Mouse (Mus musculus) kidney, postnatal 10 days (tissue): ENCODE measurements around the gene Gm21883.
"Not testable (repeated sequence)": the region's sequence is repeated elsewhere in the genome, so short reads cannot be mapped to it uniquely, and the experiment has no call there.

Experiments used
- DNase-seq: peaks from one replicate; pipeline ENCODE4 v3.0.0; 2021; ENCODE audit warnings: mixed read lengths

Gm21883 gene

DNA sequence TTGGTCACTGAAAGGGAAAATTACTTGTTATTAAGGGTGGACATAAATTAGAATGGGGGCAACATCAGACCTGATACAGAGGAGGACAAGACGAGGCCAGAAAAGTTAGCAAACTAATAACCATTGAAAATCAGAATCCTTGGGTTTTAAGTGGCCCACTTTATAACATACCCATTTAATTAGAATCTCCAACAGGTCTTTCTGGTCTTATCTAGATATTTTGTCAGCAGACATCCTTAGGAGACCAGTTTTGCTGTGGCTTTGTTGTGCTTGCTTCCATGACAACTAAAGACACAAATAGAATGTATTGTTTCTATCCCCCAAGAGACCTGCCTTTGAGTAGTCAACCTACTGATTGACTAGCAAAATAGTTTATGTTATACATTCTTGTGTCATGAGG, at the start of gene Gm21883:
Gene Gm21883, minus strand, starts transcription at position 101 of the 400 bp plus-strand sequence.
- DNase-seq: not testable (repeated sequence)

DNA sequence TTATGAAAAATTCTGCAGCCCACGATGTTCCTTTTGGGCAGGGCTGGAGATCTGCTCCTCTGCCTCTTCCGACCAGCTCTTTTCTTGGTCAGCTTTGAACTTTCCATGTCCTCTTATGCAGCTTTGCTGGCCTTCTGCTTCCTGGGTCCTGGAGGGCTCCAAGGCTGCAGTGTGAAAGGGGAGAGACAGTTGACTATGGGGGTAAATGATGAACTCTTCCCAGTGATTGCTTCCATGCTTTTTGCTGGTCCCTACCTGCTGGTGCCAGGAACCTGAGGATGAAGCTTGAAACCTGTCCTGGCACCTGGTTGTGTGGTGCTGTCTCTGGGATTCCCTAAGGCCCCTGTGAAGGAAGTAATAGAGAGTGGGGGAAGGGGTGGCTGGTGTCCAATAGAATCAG, 44.7 kb upstream of the Gm21883 start, which contains the start of gene Spin2e:
Gene Spin2e, minus strand, starts transcription at position 101 of the 400 bp plus-strand sequence.
- not testable (repeated sequence) for DNase-seq
